Mouse (Mus musculus): Measurements from ENCODE around the gene Ncoa7. TPM values are rescaled to one million over a fixed set of nuclear protein-coding genes. Genes with fewer than 3 reads are reported as not detected.

Ncoa7 gene
- total RNA-seq, 2 experiments from 2014 or later, result 1.5 to 2.8 TPM

- Histone ChIP-seq H3K4me3 (no peak overlapping the region), H3K27ac (no peak overlapping the region)
- TF ChIP-seq CTCF (IDR thresholded peaks at IDR 0.05), result no peak
- intact Hi-C loops (cut with DNase I), result no loop called here
- no peak for DNase-seq
Measured at GRCm38 (mm10) chr10:30723014-30723413, 80.1 kb downstream of the Ncoa7 start.

GRCm38 (mm10) chr10:30720556-30720955 is 82.6 kb downstream of the Ncoa7 start:
- Histone ChIP-seq H3K27ac (no peak overlapping the region), H3K4me3 (no peak overlapping the region)
- no peak for DNase-seq
- intact Hi-C loops (cut with DNase I), result no loop called here
- no peak for TF ChIP-seq CTCF (IDR thresholded peaks at IDR 0.05)

DNA sequence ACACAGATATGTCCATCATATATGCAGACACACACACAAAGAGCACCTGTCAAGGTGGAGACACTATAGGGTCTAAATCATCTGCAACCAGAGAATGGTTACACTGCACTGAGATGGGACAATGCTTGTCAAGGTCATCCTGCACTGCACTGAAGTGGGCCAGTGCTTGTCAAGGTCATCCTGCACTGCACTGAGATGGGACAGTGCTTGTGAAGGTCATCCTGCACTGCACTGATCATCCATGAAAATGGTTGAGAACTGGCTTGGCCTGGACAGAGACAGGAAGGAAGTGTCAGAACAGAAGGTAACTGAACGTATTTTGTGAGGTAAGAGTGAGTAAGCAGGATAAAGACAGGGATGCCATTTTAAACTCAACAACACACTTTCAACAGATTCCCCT is 83.2 kb downstream of the Ncoa7 start:
- no peak overlapping the region for H3K27ac ChIP-seq
- DNase-seq, result no peak
- intact Hi-C loops (cut with DNase I), result no loop called here
- no peak overlapping the region for H3K4me3 ChIP-seq
- TF ChIP-seq CTCF (IDR thresholded peaks at IDR 0.05), result no peak

- Histone ChIP-seq H3K4me3 (no peak overlapping the region), H3K27ac (no peak overlapping the region)
- intact Hi-C loops (cut with DNase I), result no loop called here
- TF ChIP-seq CTCF (IDR thresholded peaks at IDR 0.05), result peak; percentile 85
- peak; percentile 21 for DNase-seq
Measured at GRCm38 (mm10) chr10:30718703-30719340, 84.3 kb downstream of the Ncoa7 start.

GRCm38 (mm10) chr10:30716171-30716570 is 87.0 kb downstream of the Ncoa7 start:
- no peak overlapping the region for H3K4me3 ChIP-seq
- H3K27ac ChIP-seq, result no peak overlapping the region
- DNase-seq, result no peak
- intact Hi-C loops (cut with DNase I), result no loop called here
- no peak for TF ChIP-seq CTCF (IDR thresholded peaks at IDR 0.05)

DNA sequence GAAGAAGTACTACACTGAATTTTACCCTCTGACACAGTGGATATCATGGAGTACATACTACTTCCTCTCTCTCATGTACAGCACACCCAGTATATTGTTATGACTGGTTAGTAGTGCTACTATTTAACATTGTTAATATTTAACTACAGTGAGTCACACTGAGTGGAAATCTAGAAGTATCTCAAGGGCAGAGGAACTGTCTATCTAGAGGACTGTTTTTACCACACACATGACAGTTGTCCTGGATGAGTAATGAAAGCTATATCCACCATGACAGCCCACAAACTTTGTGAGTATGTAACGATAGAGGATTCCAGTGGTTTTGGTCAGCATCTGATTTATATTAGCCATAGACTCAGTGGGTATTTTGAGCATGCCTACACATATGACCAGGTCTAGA is 90.6 kb downstream of the Ncoa7 start:
- no peak for TF ChIP-seq CTCF (IDR thresholded peaks at IDR 0.05)
- intact Hi-C loops (cut with DNase I), result no loop called here
- Histone ChIP-seq H3K27ac (no peak overlapping the region), H3K4me3 (no peak overlapping the region)
- DNase-seq, result no peak

GRCm38 (mm10) chr10:30709846-30710403 is 93.2 kb downstream of the Ncoa7 start:
- DNase-seq, result no peak
- H3K4me3 ChIP-seq, result no peak overlapping the region
- TF ChIP-seq CTCF (IDR thresholded peaks at IDR 0.05), result no peak
- no peak overlapping the region for H3K27ac ChIP-seq
- intact Hi-C loops (cut with DNase I), result no loop called here

DNA sequence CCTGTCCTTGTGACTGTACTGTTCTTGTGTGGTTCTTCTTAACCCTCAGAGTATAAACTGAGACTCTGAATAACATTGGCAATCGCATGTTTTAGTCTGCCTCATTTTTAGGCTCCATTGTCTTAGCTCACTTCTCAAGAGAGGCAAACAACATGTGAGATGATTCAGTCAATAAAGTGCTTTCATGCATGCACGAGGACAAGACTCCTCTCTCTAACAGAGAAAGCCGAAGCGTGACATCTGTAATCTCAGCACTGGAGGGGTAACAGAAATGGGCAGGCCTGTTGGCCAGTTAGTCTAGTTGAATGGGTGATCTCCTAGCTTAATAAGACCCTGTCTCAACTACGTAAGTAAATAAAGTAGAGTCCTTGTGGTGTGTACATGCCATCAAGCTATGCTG is 95.1 kb downstream of the Ncoa7 start:
- H3K27ac ChIP-seq, result no peak overlapping the region
- no peak for DNase-seq
- TF ChIP-seq CTCF (IDR thresholded peaks at IDR 0.05), result no peak
- intact Hi-C loops (cut with DNase I), result no loop called here
- no peak overlapping the region for H3K4me3 ChIP-seq

- no peak overlapping the region for H3K27ac ChIP-seq
- no peak for DNase-seq
- intact Hi-C loops (cut with DNase I), result no loop called here
- no peak for TF ChIP-seq CTCF (IDR thresholded peaks at IDR 0.05)
- no peak overlapping the region for H3K4me3 ChIP-seq
Measured at GRCm38 (mm10) chr10:30702663-30703062, 100.5 kb downstream of the Ncoa7 start.

DNA sequence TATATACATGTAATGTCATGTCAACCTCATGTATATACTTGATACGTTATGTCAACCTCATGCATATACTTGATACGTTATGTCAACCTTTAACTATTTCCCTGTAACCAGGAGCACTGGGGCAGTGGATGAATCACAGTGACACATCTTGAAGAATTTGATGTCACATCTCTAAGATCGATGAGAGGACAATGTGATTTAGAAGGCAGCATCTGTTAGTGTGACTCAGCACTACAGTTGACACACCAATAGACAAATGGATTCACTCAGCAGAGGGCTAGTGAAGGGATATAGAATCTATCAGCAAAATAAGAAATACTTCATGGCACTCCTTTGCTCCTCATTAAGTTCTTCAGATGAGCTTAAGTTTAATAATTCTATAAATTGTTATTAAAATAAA is 116.3 kb downstream of the Ncoa7 start:
- intact Hi-C loops (cut with DNase I), result no loop called here
- DNase-seq, result no peak
- no peak overlapping the region for H3K27ac ChIP-seq
- H3K4me3 ChIP-seq, result no peak overlapping the region
- no peak for TF ChIP-seq CTCF (IDR thresholded peaks at IDR 0.05)

- Histone ChIP-seq H3K4me3 (no peak overlapping the region), H3K27ac (no peak overlapping the region)
- intact Hi-C loops (cut with DNase I), result no loop called here
- TF ChIP-seq CTCF (IDR thresholded peaks at IDR 0.05), result no peak
- DNase-seq, result no peak
Measured at GRCm38 (mm10) chr10:30683449-30683848, 119.7 kb downstream of the Ncoa7 start.

- Histone ChIP-seq H3K4me3 (no peak overlapping the region), H3K27ac (no peak overlapping the region)
- DNase-seq, result no peak
- no peak for TF ChIP-seq CTCF (IDR thresholded peaks at IDR 0.05)
- intact Hi-C loops (cut with DNase I), result no loop called here
Measured at GRCm38 (mm10) chr10:30679756-30680155, 123.4 kb downstream of the Ncoa7 start.

- no peak for DNase-seq
- Histone ChIP-seq H3K27ac (no peak overlapping the region), H3K4me3 (no peak overlapping the region)
- intact Hi-C loops (cut with DNase I), result no loop called here
- no peak for TF ChIP-seq CTCF (IDR thresholded peaks at IDR 0.05)
Measured at GRCm38 (mm10) chr10:30678051-30678450, 125.1 kb downstream of the Ncoa7 start.

DNA sequence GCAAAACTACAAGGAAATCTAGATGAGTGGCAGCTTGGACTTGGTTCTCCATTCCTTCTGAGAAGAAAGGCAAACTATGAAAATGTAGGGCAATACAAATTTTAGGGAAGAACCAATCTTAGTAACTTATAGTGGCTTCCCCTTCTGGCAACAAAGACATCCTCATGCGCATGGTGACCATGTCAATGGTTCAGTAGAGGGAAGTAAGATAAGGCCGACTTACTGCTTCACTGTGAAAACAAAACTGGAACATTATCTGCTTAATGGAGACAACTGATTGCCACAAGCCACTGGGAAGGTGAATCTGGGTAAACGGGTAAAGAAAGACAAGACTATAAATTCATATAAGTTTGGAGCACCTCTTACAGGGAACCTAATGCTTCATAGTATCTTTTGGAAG is 128.3 kb downstream of the Ncoa7 start:
- Histone ChIP-seq H3K27ac (no peak overlapping the region), H3K4me3 (no peak overlapping the region)
- intact Hi-C loops (cut with DNase I), result no loop called here
- TF ChIP-seq CTCF (IDR thresholded peaks at IDR 0.05), result no peak
- no peak for DNase-seq
